Mouse (Mus musculus): Measurements from ENCODE around the gene Zbed4. TPM values are rescaled to one million over a fixed set of nuclear protein-coding genes. Genes with fewer than 3 reads are reported as not detected.
"Not testable (repeated sequence)": the region's sequence is repeated elsewhere in the genome, so short reads cannot be mapped to it uniquely, and the experiment has no call there.

The Zbed4 gene
- polyA plus RNA-seq (2015; fragmentation: Nextera tagmentation; extraction: Ambion mirVana) = 14.2 and 18.5 TPM in 2 replicates

GRCm38 (mm10) chr15:88751564-88752402, at the start of gene Zbed4:
Gene Zbed4, plus strand, starts transcription at chr15:88751660.
- Histone ChIP-seq H3K4me2 (ENCODE audit: low read length) (peak within 1 kb of the TSS; percentile 82), H3K27ac (ENCODE audit: low read length) (peak within 1 kb of the TSS; percentile 92), H3K4me3 (ENCODE audit: low read depth, low read length) (peak within 1 kb of the TSS; percentile 84), H3K9me3 (replicated peaks; ENCODE audit: control insufficient read depth, low read length, poor library complexity, severe bottlenecking) (no peaks in the 10 kb centered on the region), H3K36me3 (ENCODE audit: control insufficient read depth, insufficient read depth, low read length) (0 out of 2 replicates have a peak, but pooled peaks cover under 1% of the 10 kb centered on the region), H3K27me3 (ENCODE audit: control insufficient read depth, insufficient read depth, low read depth, low read length) (no peaks in the 10 kb centered on the region), H3K9ac (ENCODE audit: low read depth, low read length) (peak within 1 kb of the TSS; percentile 87), H3K4me1 (ENCODE audit: control insufficient read depth, insufficient read depth, low read length) (peaks cover 22% of the 10 kb centered on the region)
- peak; percentile 81 for ATAC-seq
- WGBS = under 1% methylated on average over 88 of the region's 119 CpGs

DNA sequence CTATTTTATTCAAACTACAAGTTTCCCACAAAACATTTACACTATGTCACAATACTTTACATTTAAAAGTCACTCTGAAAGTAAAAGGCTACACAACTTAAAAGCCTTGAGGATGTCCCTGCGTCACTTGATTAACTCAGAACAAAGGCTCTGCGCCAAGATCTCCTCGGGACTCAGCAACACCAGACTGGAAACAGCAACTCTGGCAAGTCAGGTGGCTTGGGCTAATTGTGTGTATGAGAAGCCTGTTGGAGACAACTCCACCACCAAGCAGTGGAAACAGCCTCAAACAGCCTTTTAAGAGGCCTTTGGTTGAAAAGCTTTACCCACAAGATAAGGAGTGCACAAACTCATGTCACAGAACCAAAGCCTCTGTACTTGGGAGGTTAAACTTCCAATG, 49.0 kb upstream of the Zbed4 start:
- H3K4me1 ChIP-seq (ENCODE audit: control insufficient read depth, insufficient read depth, low read length) = no peaks in the 10 kb centered on the region
- WGBS = 62% methylated on average over 3 of the region's 3 CpGs
- no peak overlapping the region for H3K27ac ChIP-seq (ENCODE audit: low read length)
- no peaks in the 10 kb centered on the region for H3K27me3 ChIP-seq (ENCODE audit: control insufficient read depth, insufficient read depth, low read depth, low read length)
- H3K4me2 ChIP-seq (ENCODE audit: low read length) = no peak overlapping the region
- no peak overlapping the region for H3K4me3 ChIP-seq (ENCODE audit: low read depth, low read length)
- no peak overlapping the region for H3K9ac ChIP-seq (ENCODE audit: low read depth, low read length)
- ATAC-seq = no peak
- no peaks in the 10 kb centered on the region for H3K9me3 ChIP-seq (replicated peaks; ENCODE audit: control insufficient read depth, low read length, poor library complexity, severe bottlenecking)
- peaks cover 32% of the 10 kb centered on the region for H3K36me3 ChIP-seq (ENCODE audit: control insufficient read depth, insufficient read depth, low read length)

DNA sequence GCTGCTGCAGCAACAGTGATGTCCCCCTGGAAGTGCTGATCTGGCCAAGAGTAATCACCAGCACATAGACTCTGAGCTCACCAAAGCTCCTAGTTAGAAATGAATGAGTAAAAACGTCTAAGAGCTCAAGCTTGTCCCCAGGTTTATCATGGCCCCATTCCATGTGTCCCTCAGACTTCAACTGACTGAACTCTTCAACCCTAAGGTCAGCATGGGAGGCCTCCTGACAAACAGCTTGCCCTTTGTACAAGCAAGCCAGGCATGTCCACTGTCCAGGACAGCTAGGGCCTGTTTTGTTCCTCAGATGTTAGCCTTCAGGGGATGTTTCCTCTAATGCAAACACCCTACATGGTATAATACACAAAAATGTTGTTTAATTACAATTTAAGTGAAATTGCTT, 47.2 kb upstream of the Zbed4 start:
- H3K9ac ChIP-seq (ENCODE audit: low read depth, low read length) = no peak overlapping the region
- 79% methylated on average over 1 of the region's 1 CpGs for WGBS
- H3K27ac ChIP-seq (ENCODE audit: low read length) = no peak overlapping the region
- no peak overlapping the region for H3K4me2 ChIP-seq (ENCODE audit: low read length)
- peaks cover 32% of the 10 kb centered on the region for H3K36me3 ChIP-seq (ENCODE audit: control insufficient read depth, insufficient read depth, low read length)
- no peaks in the 10 kb centered on the region for H3K27me3 ChIP-seq (ENCODE audit: control insufficient read depth, insufficient read depth, low read depth, low read length)
- no peak for ATAC-seq
- no peak overlapping the region for H3K4me3 ChIP-seq (ENCODE audit: low read depth, low read length)
- no peaks in the 10 kb centered on the region for H3K4me1 ChIP-seq (ENCODE audit: control insufficient read depth, insufficient read depth, low read length)
- H3K9me3 ChIP-seq (replicated peaks; ENCODE audit: control insufficient read depth, low read length, poor library complexity, severe bottlenecking) = no peaks in the 10 kb centered on the region

DNA sequence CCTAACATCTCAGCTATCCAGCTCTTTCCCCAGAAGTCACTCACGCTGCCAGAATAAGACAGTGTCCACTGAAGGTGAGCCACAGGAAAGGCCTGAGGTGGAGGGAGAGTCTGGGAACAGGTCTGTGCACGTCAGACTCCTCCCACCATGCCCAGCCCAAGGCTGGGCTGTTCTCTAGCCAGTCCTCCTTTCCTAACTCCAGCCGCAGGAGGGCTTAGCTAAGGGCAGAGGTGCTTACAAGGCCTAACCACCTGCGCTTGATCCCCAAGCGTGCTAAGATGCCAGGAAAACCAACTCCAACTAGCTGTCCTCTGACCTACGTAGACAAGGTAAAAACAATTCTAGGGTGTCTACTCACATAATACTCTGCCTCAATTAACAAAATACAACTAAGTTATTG, 45.1 kb upstream of the Zbed4 start:
- no peak for ATAC-seq
- Histone ChIP-seq H3K27ac (ENCODE audit: low read length) (no peak overlapping the region), H3K36me3 (ENCODE audit: control insufficient read depth, insufficient read depth, low read length) (peaks cover 48% of the 10 kb centered on the region; the same call in 1 of the 2 replicates)

GRCm38 (mm10) chr15:88706987-88707386, 44.5 kb upstream of the Zbed4 start:
- H3K9me3 ChIP-seq (replicated peaks; ENCODE audit: control insufficient read depth, low read length, poor library complexity, severe bottlenecking); H3K4me1 ChIP-seq (ENCODE audit: control insufficient read depth, insufficient read depth, low read length); ATAC-seq; H3K9ac ChIP-seq (ENCODE audit: low read depth, low read length); H3K27me3 ChIP-seq (ENCODE audit: control insufficient read depth, insufficient read depth, low read depth, low read length); H3K27ac ChIP-seq (ENCODE audit: low read length); H3K4me3 ChIP-seq (ENCODE audit: low read depth, low read length); H3K4me2 ChIP-seq (ENCODE audit: low read length): not testable (repeated sequence)
- peaks cover 54% of the 10 kb centered on the region for H3K36me3 ChIP-seq (ENCODE audit: control insufficient read depth, insufficient read depth, low read length)
- WGBS = 70% methylated on average over 12 of the region's 13 CpGs

More for the DNA sequence above, 45.1 kb upstream of the Zbed4 start:
- Histone ChIP-seq H3K4me1 (ENCODE audit: control insufficient read depth, insufficient read depth, low read length) (no peaks in the 10 kb centered on the region), H3K4me2 (ENCODE audit: low read length) (no peak overlapping the region), H3K9me3 (replicated peaks; ENCODE audit: control insufficient read depth, low read length, poor library complexity, severe bottlenecking) (no peaks in the 10 kb centered on the region), H3K27me3 (ENCODE audit: control insufficient read depth, insufficient read depth, low read depth, low read length) (no peaks in the 10 kb centered on the region), H3K9ac (ENCODE audit: low read depth, low read length) (no peak overlapping the region), H3K4me3 (ENCODE audit: low read depth, low read length) (no peak overlapping the region)
- WGBS = 95% methylated on average over 6 of the region's 6 CpGs

GRCm38 (mm10) chr15:88708204-88708603, 43.3 kb upstream of the Zbed4 start:
- Histone ChIP-seq H3K9ac (ENCODE audit: low read depth, low read length) (no peak overlapping the region), H3K4me2 (ENCODE audit: low read length) (no peak overlapping the region), H3K27me3 (ENCODE audit: control insufficient read depth, insufficient read depth, low read depth, low read length) (no peaks in the 10 kb centered on the region), H3K27ac (ENCODE audit: low read length) (no peak overlapping the region), H3K36me3 (ENCODE audit: control insufficient read depth, insufficient read depth, low read length) (peaks cover 63% of the 10 kb centered on the region), H3K4me1 (ENCODE audit: control insufficient read depth, insufficient read depth, low read length) (no peaks in the 10 kb centered on the region), H3K9me3 (replicated peaks; ENCODE audit: control insufficient read depth, low read length, poor library complexity, severe bottlenecking) (no peaks in the 10 kb centered on the region), H3K4me3 (ENCODE audit: low read depth, low read length) (no peak overlapping the region)
- no peak for ATAC-seq
- WGBS = 91% methylated on average over 5 of the region's 5 CpGs

GRCm38 (mm10) chr15:88708657-88709511, 42.6 kb upstream of the Zbed4 start:
- no peaks in the 10 kb centered on the region for H3K9me3 ChIP-seq (replicated peaks; ENCODE audit: control insufficient read depth, low read length, poor library complexity, severe bottlenecking)
- H3K36me3 ChIP-seq (ENCODE audit: control insufficient read depth, insufficient read depth, low read length) = peaks cover 65% of the 10 kb centered on the region
- WGBS = 73% methylated on average over 13 of the region's 13 CpGs
- no peak for ATAC-seq
- H3K27ac ChIP-seq (ENCODE audit: low read length) = no peak overlapping the region
- H3K27me3 ChIP-seq (ENCODE audit: control insufficient read depth, insufficient read depth, low read depth, low read length) = no peaks in the 10 kb centered on the region
- H3K4me1 ChIP-seq (ENCODE audit: control insufficient read depth, insufficient read depth, low read length) = no peaks in the 10 kb centered on the region
- H3K4me2 ChIP-seq (ENCODE audit: low read length) = no peak overlapping the region
- no peak overlapping the region for H3K9ac ChIP-seq (ENCODE audit: low read depth, low read length)
- H3K4me3 ChIP-seq (ENCODE audit: low read depth, low read length) = no peak overlapping the region

DNA sequence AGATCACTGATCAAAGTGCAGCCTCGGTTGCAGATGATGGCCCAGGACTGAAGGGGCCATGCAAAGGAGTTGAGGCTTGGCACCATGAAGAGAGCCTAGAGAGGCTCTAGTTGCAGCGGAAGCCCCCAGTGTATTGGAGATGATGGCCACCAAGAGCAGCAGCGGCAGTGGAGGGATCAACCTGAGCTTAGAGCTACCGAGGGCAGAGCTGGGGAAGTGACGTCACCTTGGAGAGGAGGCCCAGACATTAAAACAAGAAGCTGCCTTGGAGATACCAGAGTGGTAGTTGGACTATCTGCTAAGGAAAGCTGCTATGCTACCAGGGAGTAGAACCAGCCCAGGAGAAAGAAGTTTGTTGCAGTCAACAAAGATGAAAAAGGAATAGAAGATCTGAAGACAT, 41.6 kb upstream of the Zbed4 start:
- Histone ChIP-seq H3K36me3 (ENCODE audit: control insufficient read depth, insufficient read depth, low read length) (peaks cover 59% of the 10 kb centered on the region), H3K4me2 (ENCODE audit: low read length) (no peak overlapping the region), H3K4me1 (ENCODE audit: control insufficient read depth, insufficient read depth, low read length) (no peaks in the 10 kb centered on the region), H3K27ac (ENCODE audit: low read length) (no peak overlapping the region), H3K27me3 (ENCODE audit: control insufficient read depth, insufficient read depth, low read depth, low read length) (no peaks in the 10 kb centered on the region), H3K9ac (ENCODE audit: low read depth, low read length) (no peak overlapping the region), H3K4me3 (ENCODE audit: low read depth, low read length) (no peak overlapping the region), H3K9me3 (replicated peaks; ENCODE audit: control insufficient read depth, low read length, poor library complexity, severe bottlenecking) (no peaks in the 10 kb centered on the region)
- no peak for ATAC-seq
- WGBS = 96% methylated on average over 5 of the region's 5 CpGs

- Histone ChIP-seq H3K27ac (ENCODE audit: low read length) (no peak overlapping the region), H3K4me2 (ENCODE audit: low read length) (no peak overlapping the region), H3K4me3 (ENCODE audit: low read depth, low read length) (no peak overlapping the region), H3K36me3 (ENCODE audit: control insufficient read depth, insufficient read depth, low read length) (peaks cover 48% of the 10 kb centered on the region), H3K4me1 (ENCODE audit: control insufficient read depth, insufficient read depth, low read length) (0 out of 2 replicates have a peak, but pooled peaks cover 4% of the 10 kb centered on the region), H3K9me3 (replicated peaks; ENCODE audit: control insufficient read depth, low read length, poor library complexity, severe bottlenecking) (no peaks in the 10 kb centered on the region), H3K27me3 (ENCODE audit: control insufficient read depth, insufficient read depth, low read depth, low read length) (no peaks in the 10 kb centered on the region), H3K9ac (ENCODE audit: low read depth, low read length) (no peak overlapping the region)
- WGBS = 93% methylated on average over 15 of the region's 15 CpGs
- ATAC-seq = no peak
Measured at GRCm38 (mm10) chr15:88712501-88712900, 39.0 kb upstream of the Zbed4 start.

Measured in midbrain, embryonic 16.5 days (tissue).